Mouse (Mus musculus) kidney, postnatal 25 days (tissue): ENCODE measurements at regions not wholly inside any gene's neighbourhood (a gene's known extent, or its start where the extent isn't known, plus 50 kb on each side); places are given as distances from the start of the nearest gene placed in this dataset.
A peak's percentile ranks its signal among the peaks of the same experiment; 100 is the strongest.

ENCODE experiments used
- DNase-seq, 2 experiments: peaks; one replicate each; pipeline ENCODE4 v3.0.0; 2021; ENCODE audit warnings: mixed read lengths in 2 of 2

DNA sequence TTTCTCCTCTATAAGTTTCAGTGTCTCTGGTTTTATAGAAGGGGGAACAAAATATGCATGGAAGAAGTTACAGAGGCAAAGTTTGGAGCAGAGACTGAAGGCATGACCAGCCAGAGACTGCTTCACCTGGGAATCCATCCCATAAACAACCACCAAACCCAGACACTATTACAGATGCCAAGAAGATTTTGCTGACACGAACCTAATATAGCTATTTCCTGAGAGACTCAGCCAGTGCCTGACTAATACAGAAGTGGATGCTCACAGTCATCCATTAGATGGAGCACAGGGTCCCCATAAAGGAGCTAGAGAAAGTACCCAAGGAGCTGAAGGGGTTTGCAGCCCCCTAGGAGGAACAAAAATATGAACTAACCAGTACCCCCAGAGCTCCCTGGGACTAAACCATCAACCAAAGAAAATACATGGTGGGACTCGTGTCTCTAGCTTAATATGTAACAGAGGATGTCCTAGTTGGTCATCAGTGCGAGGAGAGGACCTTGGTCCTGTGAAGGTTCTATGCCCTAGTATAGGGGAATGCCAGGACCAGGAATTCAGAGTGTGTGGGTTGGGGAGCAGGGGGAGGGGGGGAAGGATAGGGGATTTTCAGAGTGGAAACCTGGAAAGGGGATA, 621.2 kb upstream of the Msl3l2 start:
- peak; percentile 16 to 47 for DNase-seq

DNA sequence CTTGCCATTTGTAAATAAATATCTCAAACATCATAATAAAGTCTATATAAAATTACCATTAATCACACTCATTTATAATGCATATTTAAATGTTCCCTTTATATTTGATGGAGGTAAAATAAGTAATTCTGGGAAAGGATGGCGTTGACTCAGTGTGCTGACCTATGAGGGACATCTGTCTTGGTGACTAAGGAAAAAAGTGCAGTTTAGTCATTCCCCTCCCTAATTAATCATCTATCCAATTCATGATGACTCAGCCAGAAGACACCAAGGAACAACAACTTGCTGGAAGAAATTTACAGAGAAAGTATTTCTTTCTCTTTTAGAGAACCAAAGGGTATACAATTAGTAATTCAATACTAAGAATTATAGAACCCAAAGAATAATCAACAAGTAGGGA, 584.0 kb upstream of the Msl3l2 start:
- DNase-seq = no peak

DNA sequence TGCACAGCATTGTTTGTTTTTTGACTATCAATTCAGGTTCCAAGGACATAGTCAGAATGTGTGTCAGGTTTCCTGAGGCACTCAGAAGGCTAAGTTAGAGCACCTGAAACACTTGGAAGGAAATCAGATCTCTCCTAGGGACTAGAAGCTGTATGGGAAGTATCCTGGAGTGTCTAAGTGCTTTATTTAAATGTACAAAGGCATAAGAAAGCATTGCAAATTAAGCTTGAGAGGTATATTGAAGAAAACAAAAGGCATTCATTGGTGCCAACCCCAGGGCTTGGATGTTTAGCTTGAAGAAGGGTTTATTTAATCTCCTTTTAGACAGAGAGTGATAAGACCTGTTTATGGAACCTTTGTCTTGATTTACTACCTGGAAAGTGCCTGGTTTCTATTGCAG, 569.3 kb upstream of the Msl3l2 start:
- DNase-seq = no peak

DNA sequence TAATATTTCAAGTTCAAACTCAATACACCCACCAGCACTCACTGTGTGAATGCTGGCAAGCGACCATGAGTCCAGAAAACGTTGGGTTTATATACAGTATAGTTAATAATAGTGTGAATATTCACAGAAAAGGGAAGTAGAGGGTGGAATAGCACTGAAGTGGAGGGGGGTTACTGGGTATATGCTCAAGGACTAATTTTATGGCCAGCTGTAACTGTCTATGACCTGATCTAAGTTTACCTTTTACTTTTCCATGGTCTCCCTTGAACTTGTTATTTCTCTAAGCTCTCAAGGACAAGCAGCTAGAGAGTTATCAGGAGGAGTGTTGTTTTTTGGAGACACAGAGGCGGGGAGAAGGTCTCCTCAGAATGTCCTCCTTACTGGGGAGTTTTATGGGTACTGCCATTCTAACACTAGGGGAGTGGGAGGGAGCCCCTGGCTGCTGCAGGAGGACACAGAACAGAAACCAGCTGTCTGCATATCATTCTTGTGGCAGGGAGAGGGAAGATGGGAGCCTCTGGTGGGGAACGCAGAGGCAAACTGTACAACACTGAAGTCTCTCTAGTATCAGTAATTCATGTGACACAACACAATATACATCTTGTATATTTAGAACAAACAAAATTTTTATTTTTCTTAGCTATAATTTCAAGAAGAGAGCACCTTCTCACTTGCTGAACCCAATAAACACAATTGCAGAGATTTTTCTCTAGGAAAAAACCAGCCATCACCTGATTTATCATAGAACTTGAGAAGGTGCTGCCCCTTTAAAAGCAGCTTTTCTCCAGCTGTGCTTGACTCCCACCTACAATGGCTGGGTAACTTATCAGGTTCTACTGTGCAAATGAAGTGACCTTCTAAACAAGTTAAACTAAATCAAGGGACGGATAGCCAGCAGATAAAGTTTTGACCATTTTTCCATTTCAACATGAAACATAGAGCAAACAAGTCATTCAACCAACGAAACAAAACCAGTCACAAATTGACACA, 560.0 kb upstream of the Msl3l2 start:
- DNase-seq = no peak

DNA sequence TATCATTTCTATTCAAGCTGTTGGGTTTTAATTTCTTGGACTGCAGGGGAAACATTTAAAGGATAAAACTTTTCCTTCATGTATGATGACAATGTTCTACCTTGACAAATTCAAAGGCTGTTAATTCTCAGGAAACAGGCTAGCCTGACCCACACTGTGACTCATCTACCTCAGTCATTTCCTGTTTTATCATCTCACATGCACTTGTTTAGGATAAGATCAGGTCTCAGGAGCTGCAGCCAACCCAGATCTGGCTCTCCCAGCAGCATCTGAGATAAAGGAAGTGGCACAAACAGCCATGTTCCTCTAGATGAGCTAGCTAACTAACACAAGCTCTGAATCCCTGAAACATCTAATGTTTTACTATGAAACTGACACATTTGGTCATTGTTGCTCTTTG, 541.8 kb upstream of the Msl3l2 start:
- DNase-seq = no peak

DNA sequence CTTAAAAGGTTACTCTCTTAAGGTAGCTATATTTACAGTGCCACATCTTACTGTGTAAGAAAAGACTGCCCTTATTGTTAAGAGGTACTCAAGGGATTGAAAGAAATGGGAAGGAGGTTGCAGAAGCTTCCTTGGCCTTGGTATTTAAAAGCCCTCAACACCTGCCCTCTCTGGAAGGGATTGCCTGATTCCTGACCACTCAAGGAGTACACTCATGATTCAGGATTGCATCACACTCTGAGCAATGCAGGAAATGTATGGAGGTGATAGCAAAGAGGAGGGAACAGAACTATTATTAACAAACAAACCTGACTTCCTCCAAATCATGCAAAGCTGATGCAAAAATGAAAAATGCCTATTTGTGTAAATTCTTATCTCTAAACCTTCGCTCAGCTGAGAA, 534.0 kb upstream of the Msl3l2 start:
- no peak for DNase-seq

DNA sequence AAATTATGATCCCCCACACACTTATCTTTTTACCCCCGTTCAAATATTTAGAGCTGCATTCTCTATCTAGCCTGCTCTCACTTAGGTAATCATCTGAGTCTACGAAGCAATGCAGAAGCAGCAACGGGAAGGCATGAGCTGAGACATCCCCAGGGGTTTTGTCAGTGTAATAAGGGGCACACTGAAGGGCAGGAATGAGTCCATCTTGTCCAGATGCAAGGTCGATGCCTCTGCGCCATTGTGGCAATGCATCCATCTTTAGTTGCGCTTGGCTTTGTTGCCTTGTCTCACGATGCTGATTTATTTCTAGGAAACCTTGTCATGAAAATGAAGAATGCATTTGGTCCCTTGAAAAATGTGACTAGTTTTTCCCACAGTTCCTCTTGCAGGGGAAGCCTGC, 515.7 kb upstream of the Msl3l2 start:
- no peak for DNase-seq

DNA sequence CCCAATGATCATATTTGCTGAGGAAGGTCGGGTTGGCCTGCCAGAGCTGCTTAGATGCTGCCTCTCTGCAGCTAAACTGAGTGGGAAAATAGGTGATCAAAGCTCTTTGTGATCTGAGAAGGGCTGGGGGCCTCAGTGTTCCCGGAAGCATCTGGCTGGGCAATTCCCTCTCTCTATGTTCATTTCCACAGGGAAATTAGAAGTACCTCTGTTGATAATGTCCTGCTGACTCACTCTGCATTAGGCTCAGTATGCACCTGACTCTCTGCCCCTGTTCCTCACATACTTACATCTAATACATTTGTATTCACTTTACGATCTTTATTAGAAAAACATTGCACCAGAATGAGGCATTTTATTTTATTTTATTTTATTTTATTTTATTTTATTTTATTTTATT, 514.8 kb upstream of the Msl3l2 start:
- no peak for DNase-seq

DNA sequence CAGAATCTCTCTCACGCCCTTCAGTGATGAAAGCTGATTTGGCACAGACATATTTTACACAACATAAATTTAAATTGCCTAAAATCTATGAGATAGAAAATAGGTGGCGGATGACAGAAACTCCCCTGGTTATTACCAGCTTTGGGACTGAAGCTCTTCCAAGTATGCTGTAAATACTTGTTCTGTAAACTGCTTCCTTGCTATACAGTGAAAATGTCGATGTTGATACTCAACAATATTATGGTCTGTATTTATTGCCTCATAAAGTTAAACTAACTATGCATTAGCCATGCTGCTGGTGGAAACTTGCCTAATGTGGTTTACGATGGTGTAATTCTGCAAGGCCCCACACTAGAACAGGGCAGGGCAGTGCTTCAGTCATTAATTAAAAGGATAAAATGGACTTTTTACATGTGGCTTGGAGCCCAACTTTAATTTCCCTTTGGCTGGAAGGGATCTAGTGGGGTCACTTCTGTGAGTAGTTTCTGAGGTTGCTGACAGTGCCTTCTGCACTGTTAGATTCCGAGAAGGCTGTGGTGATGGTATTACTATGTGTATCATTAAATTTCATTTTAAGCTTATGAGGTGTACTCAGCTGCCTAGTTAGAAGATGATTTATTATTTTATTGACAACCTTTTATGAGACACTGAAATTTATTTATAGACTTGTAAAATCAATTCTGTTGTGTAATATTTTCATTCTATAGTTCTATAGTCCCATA, 482.0 kb upstream of the Msl3l2 start:
- no peak for DNase-seq

DNA sequence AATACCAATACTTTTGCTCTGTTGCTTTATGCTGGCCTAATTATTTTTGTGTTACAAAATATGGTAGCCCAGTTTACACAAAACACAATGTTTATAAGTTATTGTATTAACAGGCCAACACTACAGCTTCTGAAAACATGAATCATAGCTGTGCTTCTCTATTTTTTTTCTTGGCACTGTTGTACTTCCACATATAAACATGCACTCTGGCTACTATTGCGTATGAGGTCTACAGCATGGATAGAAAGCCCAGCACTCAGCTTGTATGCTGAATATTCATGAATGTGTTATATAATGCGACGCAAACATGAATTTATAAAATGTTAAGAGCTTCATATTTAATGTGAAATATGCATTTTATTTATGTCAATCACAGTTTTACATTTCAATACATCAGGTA, 465.4 kb upstream of the Msl3l2 start:
- no peak for DNase-seq
